Comparison of ENCODE assay signal across 14 mouse cellular contexts in genomic region chr10:61738126-61738525, GRCm38 (mm10). TPM values are rescaled to one million over a fixed set of nuclear protein-coding genes. Genes with fewer than 3 reads are reported as not detected.
DNase-seq lines count a peak whose midpoint lies in the region.
"Had no signal": no experiment of that assay in that cellular context is flagged by ENCODE, and none has a peak within 500 bp of the region (broad histone marks: within the 10 kb centered on the region; RNA-seq: fewer than 3 reads in every experiment).

No protein-coding gene starts in this region.

- peak; percentile 84 to 85 for DNase-seq in adrenal gland, adult (ENCODE audit: inconsistent age in 2 of 2, low spot score in 1 of 2)
- no peak for DNase-seq in adrenal gland, postnatal 10 days
- DNase-seq in adrenal gland, adult 8-10 months: peak; percentile 61
- DNase-seq in adrenal gland, postnatal 4 days (ENCODE audit: low spot score in 2 of 2): no peak
- DNase-seq in adrenal gland, postnatal 36 days: peak; percentile 65 to 67
- DNase-seq: B cell, adult 2 months; cerebellum, adult 11 months; cerebellum, adult 18-20 months; cerebellum, adult 8-10 months; cerebellum, adult 9-11 months; cerebellum, postnatal 14 days; cerebellum, postnatal 36 days; embryo, embryonic 11 days had no signal

RNA-seq across cellular contexts. Expression of gene Aifm2, which starts 23.1 kb away (rescaled TPM):
- total RNA-seq in adrenal gland, postnatal 10 days (2021): 100 to 1,000 TPM; 292 TPM
- 100 to 1,000 TPM; 185 to 376 (median 281) TPM for total RNA-seq in adrenal gland, adult 8-10 months (2022)
- 100 to 1,000 TPM; 229 to 261 TPM for total RNA-seq in adrenal gland, postnatal 4 days (2021)
- total RNA-seq in adrenal gland, postnatal 36 days (2021): 100 to 1,000 TPM; 187 to 377 TPM

RNA-seq across cellular contexts. Expression of gene Tysnd1, which starts 42.8 kb away (rescaled TPM):
- 10 to 100 TPM; 84.3 to 87.3 TPM for total RNA-seq in adrenal gland, postnatal 10 days (2021)
- 100 to 1,000 TPM in 2 of 4 experiments, 10 to 100 TPM in 2; 58.1 to 133 (median 96.3) TPM for total RNA-seq in adrenal gland, adult 8-10 months (2022)
- total RNA-seq in adrenal gland, postnatal 4 days (2021): 10 to 100 TPM; 67.6 to 68.2 TPM
- total RNA-seq in adrenal gland, postnatal 36 days (2021): 100 to 1,000 TPM in 1 of 2 experiments, 10 to 100 TPM in 1; 66.4 to 113 TPM

RNA-seq across cellular contexts. Expression of gene H2afy2, which starts 45.8 kb away (rescaled TPM):
- total RNA-seq in adrenal gland, postnatal 10 days (2021): 10 to 100 TPM; 13.4 to 16.9 TPM
- total RNA-seq in adrenal gland, adult 8-10 months (2022): 10 to 100 TPM in 2 of 4 experiments, 1 to 10 TPM in 2; 8.5 to 14.8 (median 9.9) TPM
- total RNA-seq in adrenal gland, postnatal 4 days (2021): 10 to 100 TPM; 35.2 to 35.4 TPM
- total RNA-seq in adrenal gland, postnatal 36 days (2021): 1 to 10 TPM; 9.1 to 9.4 TPM
- total RNA-seq: CH12.LX had no signal

RNA-seq across cellular contexts. Expression of gene Sar1a, which starts 58.0 kb away (rescaled TPM):
- total RNA-seq in adrenal gland, postnatal 10 days (2021): 100 to 1,000 TPM; 161 to 179 TPM
- 100 to 1,000 TPM; 192 to 224 (median 209) TPM for total RNA-seq in adrenal gland, adult 8-10 months (2022)
- 100 to 1,000 TPM; 184 to 192 TPM for total RNA-seq in adrenal gland, postnatal 4 days (2021)
- total RNA-seq in adrenal gland, postnatal 36 days (2021): 100 to 1,000 TPM; 198 to 208 TPM

Comparison
In these comparisons a context has a peak if more than half of its experiments do, and no peak if none do; other contexts are left out.
1. DNase-seq: peak in adrenal gland, adult (2 of 2), adrenal gland, adult 8-10 months (single experiment) and adrenal gland, postnatal 36 days (2 of 2); none in adrenal gland, postnatal 10 days (single experiment) and adrenal gland, postnatal 4 days (0 of 2).